Mouse (Mus musculus) midbrain, postnatal 0 days (tissue): ENCODE data around the gene Helb. TPM values are rescaled to one million over a fixed set of nuclear protein-coding genes. Genes with fewer than 3 reads are reported as not detected.

Experiments used
- ATAC-seq: fragments of 200-750 bp; cut with Nextera tagmentation; 2 replicates; pipeline ENCODE4 v1.8.0; 2017; ENCODE audit warnings: moderate number of reproducible peaks, mild to moderate bottlenecking, moderate TSS enrichment, moderate library complexity; ENCODE audit not compliant: low FRiP score
- DNase-seq: peaks from one replicate; pipeline ENCODE4 v3.0.0-alpha.2; 2015; ENCODE audit warnings: low spot score
- H3K27ac ChIP-seq: fragments of 300-500 bp; sonication (generic); 2 replicates; pipeline ENCODE4 v1.5.1; 2014; ENCODE audit warnings: low read depth, mild to moderate bottlenecking, low read length, mixed read lengths
- H3K27me3 ChIP-seq: fragments of 300-500 bp; sonication (generic); 2 replicates; pipeline ENCODE4 v1.6.1; 2014; ENCODE audit warnings: low read length, control low read depth, mixed read lengths; ENCODE audit not compliant: insufficient read depth
- H3K36me3 ChIP-seq: fragments of 300-500 bp; sonication (generic); 2 replicates; pipeline ENCODE4 v1.6.1; 2014; ENCODE audit warnings: low read length, control low read depth, mixed read lengths; ENCODE audit not compliant: insufficient read depth
- H3K4me1 ChIP-seq: fragments of 300-500 bp; sonication (generic); 2 replicates; pipeline ENCODE4 v1.6.1; 2014; ENCODE audit warnings: mild to moderate bottlenecking, control low read depth, antibody characterized with exemption, low read length, mixed read lengths; ENCODE audit not compliant: insufficient read depth
- H3K4me2 ChIP-seq: fragments of 300-500 bp; sonication (generic); 2 replicates; pipeline ENCODE4 v1.6.1; 2014; ENCODE audit warnings: low read depth, mild to moderate bottlenecking, low read length, mixed read lengths; ENCODE audit not compliant: poor library complexity, severe bottlenecking
- H3K4me3 ChIP-seq: fragments of 300-500 bp; sonication (generic); 2 replicates; pipeline ENCODE4 v1.5.1; 2014; ENCODE audit warnings: low read depth, mild to moderate bottlenecking, low read length, moderate library complexity
- H3K9ac ChIP-seq: fragments of 300-500 bp; sonication (generic); replicated peaks from 2 replicates; pipeline ENCODE4 v1.6.1; 2014; ENCODE audit warnings: mild to moderate bottlenecking, low read length, moderate library complexity, mixed read lengths; ENCODE audit not compliant: poor library complexity, severe bottlenecking
- H3K9me3 ChIP-seq: fragments of 300-500 bp; sonication (generic); 2 replicates; pipeline ENCODE4 v1.6.1; 2016; ENCODE audit warnings: low read length, control low read depth
- CTCF ChIP-seq: IDR thresholded peaks from 2 replicates; pipeline ENCODE4 v1.5.1; 2016; ENCODE audit warnings: antibody characterized with exemption, mild to moderate bottlenecking
- WGBS: fragments of 180-500 bp; shearing (Covaris S2); extraction: QIAGEN DNeasy Blood & Tissue Kit; methylation state at CpG from one replicate; pipeline ENCODE4 v1.1.7; 2014; 5-methylcytosine and 5-hydroxymethylcytosine counted together
- polyA plus RNA-seq: library from polyadenylated mRNA; unstranded; fragments of >200 nt; fragmentation: Nextera tagmentation; extraction: Ambion mirVana; gene quantifications from 2 replicates; pipeline ENCODE4 v1.2.1, GENCODE M21; 2015
- total RNA-seq: library from RNA; depleted of rRNA; stranded (reverse); fragments of >200 nt; gene quantifications from 2 replicates; pipeline ENCODE4 v1.2.3, GENCODE M21; 2014; rRNA removed

Gene Helb
- total RNA-seq (1.8 and 4.2 TPM in 2 replicates), polyA plus RNA-seq (1.5 and 1.7 TPM in 2 replicates)

DNA sequence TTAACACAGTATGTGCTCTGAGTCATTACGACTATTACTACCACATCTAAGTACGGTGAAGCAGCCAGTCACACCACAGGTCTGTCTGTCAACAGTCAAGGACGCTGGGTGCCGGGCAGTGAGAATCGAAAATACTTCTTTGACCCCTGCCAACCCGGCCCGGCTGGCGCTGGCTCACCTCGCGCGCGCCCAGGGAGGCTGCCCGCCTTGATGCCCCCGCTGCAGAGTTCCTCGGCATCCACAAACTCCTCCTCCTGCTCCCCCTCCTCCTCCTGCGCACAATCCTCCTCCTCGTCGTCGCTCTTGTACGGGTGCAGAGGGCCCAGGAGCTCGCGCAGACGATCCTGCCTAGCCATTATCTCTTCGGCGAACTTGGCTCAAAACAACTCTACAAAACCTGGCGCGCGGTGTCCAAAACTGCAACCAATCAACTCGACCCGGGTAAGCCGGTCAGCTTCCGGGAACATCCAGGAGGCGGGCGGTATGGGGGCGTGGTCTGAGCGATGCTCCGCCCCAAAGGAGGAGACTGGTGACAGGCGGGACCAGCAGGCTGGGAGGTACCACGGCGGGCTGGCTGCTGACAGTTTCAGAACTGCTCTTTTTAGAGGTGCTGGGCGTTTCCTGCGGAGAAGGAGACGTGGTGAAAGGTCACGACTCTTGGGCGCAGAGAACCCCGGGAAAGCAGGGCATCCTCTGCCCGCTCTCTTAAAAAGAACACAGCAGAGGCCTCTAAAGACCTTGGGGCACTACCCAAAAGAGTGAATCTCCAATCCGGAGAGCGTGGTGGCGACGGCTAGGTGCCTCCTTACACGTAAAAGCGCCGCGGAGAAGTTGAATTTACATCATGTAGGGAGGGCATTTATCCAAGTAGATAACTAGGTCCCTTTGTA is at the start of gene Helb:
Helb (minus strand) TSS at position 481 of the 890 bp plus-strand sequence.
- H3K4me1 ChIP-seq, result no peaks in the 10 kb centered on the region
- TF ChIP-seq CTCF, result no peak
- H3K9ac ChIP-seq, result peak within 1 kb of the TSS; percentile 48
- H3K27me3 ChIP-seq, result no peaks in the 10 kb centered on the region
- WGBS, result under 1% methylated on average over 55 of the region's 55 CpGs
- peak; percentile 98 for ATAC-seq
- DNase-seq, result peak; percentile 94
- no peaks in the 10 kb centered on the region for H3K36me3 ChIP-seq
- no peaks in the 10 kb centered on the region for H3K9me3 ChIP-seq
- H3K4me2 ChIP-seq, result peak within 1 kb of the TSS; percentile 93
- H3K4me3 ChIP-seq, result peak within 1 kb of the TSS; percentile 62
- H3K27ac ChIP-seq, result no peak within 1 kb of the TSS

- H3K4me2 ChIP-seq, result no peak overlapping the region
- H3K36me3 ChIP-seq, result no peaks in the 10 kb centered on the region
- ATAC-seq, result no peak
- H3K27ac ChIP-seq, result no peak overlapping the region
- no peaks in the 10 kb centered on the region for H3K9me3 ChIP-seq
- H3K9ac ChIP-seq, result no peak overlapping the region
- WGBS, result 89% methylated on average over 9 of the region's 9 CpGs
- H3K4me1 ChIP-seq, result no peaks in the 10 kb centered on the region
- DNase-seq, result no peak
- no peak overlapping the region for H3K4me3 ChIP-seq
- no peak for TF ChIP-seq CTCF
- H3K27me3 ChIP-seq, result no peaks in the 10 kb centered on the region
Observed at GRCm38 (mm10) chr10:120160533-120160932, 47.7 kb upstream of the Helb start.

- H3K4me1 ChIP-seq, result no peaks in the 10 kb centered on the region
- no peaks in the 10 kb centered on the region for H3K27me3 ChIP-seq
- ATAC-seq, result no peak
- no peak overlapping the region for H3K4me3 ChIP-seq
- H3K36me3 ChIP-seq, result no peaks in the 10 kb centered on the region
- H3K27ac ChIP-seq, result no peak overlapping the region
- no peak for TF ChIP-seq CTCF
- WGBS, result 91% methylated on average over 2 of the region's 2 CpGs
- H3K4me2 ChIP-seq, result no peak overlapping the region
- no peaks in the 10 kb centered on the region for H3K9me3 ChIP-seq
- H3K9ac ChIP-seq, result no peak overlapping the region
- no peak for DNase-seq
Observed at GRCm38 (mm10) chr10:120153911-120154310, 41.1 kb upstream of the Helb start.

GRCm38 (mm10) chr10:120151672-120152071 is 38.9 kb upstream of the Helb start:
- no peaks in the 10 kb centered on the region for H3K36me3 ChIP-seq
- ATAC-seq (no peak), DNase-seq (no peak)
- TF ChIP-seq CTCF, result no peak
- no peak overlapping the region for H3K9ac ChIP-seq
- no peaks in the 10 kb centered on the region for H3K9me3 ChIP-seq
- H3K4me3 ChIP-seq, result no peak overlapping the region
- H3K4me1 ChIP-seq, result no peaks in the 10 kb centered on the region
- H3K4me2 ChIP-seq, result no peak overlapping the region
- 95% methylated on average over 7 of the region's 7 CpGs for WGBS
- H3K27ac ChIP-seq, result no peak overlapping the region
- H3K27me3 ChIP-seq, result no peaks in the 10 kb centered on the region

DNA sequence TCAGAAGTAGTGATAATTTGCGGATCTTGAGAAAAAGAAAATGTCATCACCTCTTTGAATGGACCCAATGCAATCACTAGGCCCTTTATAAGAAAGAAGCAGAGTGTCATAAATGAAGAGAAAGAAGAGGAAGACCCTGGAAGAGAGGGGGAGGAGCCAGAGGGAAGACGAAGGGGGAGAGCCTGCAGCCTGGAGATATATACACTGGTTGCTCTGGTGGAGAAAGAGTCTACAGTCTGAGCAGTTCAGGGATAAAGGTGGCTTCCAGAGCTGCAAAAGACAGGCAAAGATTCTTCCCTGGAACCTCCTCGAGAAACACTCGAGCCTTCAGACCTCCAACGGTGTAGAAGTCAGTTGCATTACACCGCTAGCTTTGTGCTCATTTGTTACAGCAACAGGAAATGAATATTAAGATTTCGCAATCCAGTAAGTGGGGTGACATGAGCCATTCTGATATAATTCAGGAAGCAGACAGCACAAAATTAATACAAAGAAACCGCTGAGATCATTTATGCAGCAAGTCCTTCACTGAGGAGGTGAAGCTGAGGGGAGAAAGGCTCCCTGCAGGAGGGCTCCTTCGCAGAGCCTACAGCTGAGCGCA is 28.2 kb upstream of the Helb start:
- DNase-seq, result no peak
- Histone ChIP-seq H3K27ac (no peak overlapping the region), H3K27me3 (no peaks in the 10 kb centered on the region), H3K4me1 (no peaks in the 10 kb centered on the region), H3K9ac (no peak overlapping the region), H3K4me3 (no peak overlapping the region), H3K4me2 (no peak overlapping the region), H3K9me3 (peaks cover 3% of the 10 kb centered on the region; the same call in 1 of the 2 replicates), H3K36me3 (no peaks in the 10 kb centered on the region)
- ATAC-seq, result no peak
- WGBS, result 59% methylated on average over 10 of the region's 10 CpGs
- TF ChIP-seq CTCF, result no peak

- Histone ChIP-seq H3K36me3 (no peaks in the 10 kb centered on the region), H3K4me3 (no peak overlapping the region), H3K27ac (no peak overlapping the region), H3K9me3 (peaks cover 3% of the 10 kb centered on the region; the same call in 1 of the 2 replicates), H3K4me1 (no peaks in the 10 kb centered on the region), H3K4me2 (no peak overlapping the region), H3K9ac (no peak overlapping the region), H3K27me3 (no peaks in the 10 kb centered on the region)
- TF ChIP-seq CTCF, result no peak
- no peak for DNase-seq
- WGBS, result 67% methylated on average over 4 of the region's 4 CpGs
- no peak for ATAC-seq
Observed at GRCm38 (mm10) chr10:120140193-120140592, 27.4 kb upstream of the Helb start.
